Mouse (Mus musculus) intestine, postnatal 0 days (tissue): ENCODE data around the gene Zfp652. TPM values are rescaled to one million over a fixed set of nuclear protein-coding genes. Genes with fewer than 3 reads are reported as not detected.

ENCODE experiments used
- ATAC-seq: fragments of 200-750 bp; cut with Nextera tagmentation; 2 replicates; pipeline ENCODE4 v1.8.0; 2017; ENCODE audit warnings: mild to moderate bottlenecking, moderate TSS enrichment, moderate library complexity
- H3K27ac ChIP-seq: fragments of 300-500 bp; sonication (generic); 2 replicates; pipeline ENCODE4 v1.5.1; 2014; ENCODE audit warnings: mild to moderate bottlenecking, low read depth, low read length, moderate library complexity
- H3K27me3 ChIP-seq: fragments of 300-500 bp; sonication (generic); replicated peaks from 2 replicates; pipeline ENCODE4 v1.6.1; 2014; ENCODE audit warnings: low read length, mixed read lengths; ENCODE audit not compliant: control insufficient read depth, insufficient read depth
- H3K36me3 ChIP-seq: fragments of 300-500 bp; sonication (generic); 2 replicates; pipeline ENCODE4 v1.6.1; 2014; ENCODE audit warnings: mild to moderate bottlenecking, moderate library complexity; ENCODE audit not compliant: control insufficient read depth, insufficient read depth
- H3K4me1 ChIP-seq: fragments of 300-500 bp; sonication (generic); replicated peaks from 2 replicates; pipeline ENCODE4 v1.6.1; 2014; ENCODE audit warnings: antibody characterized with exemption, low read length, mixed read lengths; ENCODE audit not compliant: control insufficient read depth, insufficient read depth
- H3K4me2 ChIP-seq: fragments of 300-500 bp; sonication (generic); replicated peaks from 2 replicates; pipeline ENCODE4 v1.6.1; 2014; ENCODE audit warnings: low read depth, mild to moderate bottlenecking, moderate library complexity
- H3K4me3 ChIP-seq: fragments of 300-500 bp; sonication (generic); 2 replicates; pipeline ENCODE4 v1.5.1; 2014; ENCODE audit warnings: low read depth, low read length
- H3K9ac ChIP-seq: fragments of 300-500 bp; sonication (generic); 2 replicates; pipeline ENCODE4 v1.6.1; 2014; ENCODE audit warnings: mild to moderate bottlenecking, low read depth, low read length
- H3K9me3 ChIP-seq: fragments of 300-500 bp; sonication (generic); 2 replicates; pipeline ENCODE4 v1.6.1; 2016; ENCODE audit warnings: mixed run types; ENCODE audit not compliant: control insufficient read depth
- CTCF ChIP-seq: sonication (generic); IDR thresholded peaks from 2 replicates; pipeline ENCODE4 v1.5.1; 2016; ENCODE audit warnings: low read depth, mild to moderate bottlenecking, control low read depth, antibody characterized with exemption, moderate library complexity
- WGBS: fragments of 180-500 bp; shearing (Covaris S2); extraction: QIAGEN DNeasy Blood & Tissue Kit; methylation state at CpG from one replicate; pipeline ENCODE4 v1.1.7; 2014; 5-methylcytosine and 5-hydroxymethylcytosine counted together
- polyA plus RNA-seq: library from polyadenylated mRNA; unstranded; fragments of >200 nt; fragmentation: Nextera tagmentation; extraction: Ambion mirVana; gene quantifications from 2 replicates; pipeline ENCODE4 v1.2.1, GENCODE M21; 2015

Zfp652 gene
- polyA plus RNA-seq, 1 experiment from 2014 or later, result 7.9 TPM

DNA sequence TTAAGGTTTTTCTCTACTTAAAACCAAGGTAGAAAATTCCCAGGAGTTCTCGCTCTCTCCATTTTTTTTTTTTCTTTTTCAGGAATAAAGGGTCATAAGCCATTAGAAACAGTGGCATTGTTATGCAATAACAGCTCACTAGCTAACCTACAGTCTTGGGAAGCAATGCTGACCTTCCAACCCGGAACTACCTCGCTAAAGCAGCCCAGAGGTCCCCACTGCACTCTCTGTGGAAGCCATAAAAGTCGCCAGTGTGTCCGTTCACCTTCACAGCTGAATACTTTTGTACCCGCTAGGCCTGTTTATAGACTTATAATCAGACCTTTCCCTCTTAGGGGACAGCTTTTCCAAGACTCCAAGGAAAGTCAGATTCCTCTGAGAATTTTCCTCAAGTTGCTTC lies 55.8 kb downstream of the Zfp652 start:
- peak; percentile 57; the same call in 1 of the 2 replicates for ATAC-seq
- 49% methylated on average over 6 of the region's 6 CpGs for WGBS
- H3K9ac ChIP-seq, result no peak overlapping the region
- TF ChIP-seq CTCF, result no peak
- H3K4me1 ChIP-seq, result no peaks in the 10 kb centered on the region
- H3K27ac ChIP-seq, result no peak overlapping the region
- peaks cover 19% of the 10 kb centered on the region; the same call in 1 of the 2 replicates for H3K36me3 ChIP-seq
- H3K27me3 ChIP-seq, result no peaks in the 10 kb centered on the region
- H3K4me3 ChIP-seq, result no peak overlapping the region
- H3K4me2 ChIP-seq, result no peak overlapping the region
- no peaks in the 10 kb centered on the region for H3K9me3 ChIP-seq

- Histone ChIP-seq H3K36me3 (peaks cover 10% of the 10 kb centered on the region; the same call in 1 of the 2 replicates), H3K4me1 (no peaks in the 10 kb centered on the region), H3K4me3 (no peak overlapping the region), H3K27me3 (no peaks in the 10 kb centered on the region), H3K9ac (no peak overlapping the region), H3K27ac (no peak overlapping the region), H3K9me3 (no peaks in the 10 kb centered on the region), H3K4me2 (no peak overlapping the region)
- TF ChIP-seq CTCF, result no peak
- WGBS, result 92% methylated on average over 10 of the region's 10 CpGs
- no peak for ATAC-seq
These were observed 56.7 kb downstream of the Zfp652 start for GRCm38 (mm10) chr11:95769208-95769607.

- Histone ChIP-seq H3K27ac (no peak overlapping the region; the same call in 1 of the 2 replicates), H3K4me2 (0 out of 2 replicates have a peak overlapping the region, but pooled peaks have one; percentile 10), H3K9ac (no peak overlapping the region), H3K9me3 (no peaks in the 10 kb centered on the region), H3K27me3 (no peaks in the 10 kb centered on the region), H3K36me3 (no peaks in the 10 kb centered on the region; the same call in 1 of the 2 replicates), H3K4me3 (no peak overlapping the region), H3K4me1 (no peaks in the 10 kb centered on the region)
- WGBS, result 51% methylated on average over 9 of the region's 9 CpGs
- ATAC-seq, result peak; percentile 28; the same call in 1 of the 2 replicates
- TF ChIP-seq CTCF, result peak; percentile 69
These were observed 58.4 kb downstream of the Zfp652 start for GRCm38 (mm10) chr11:95770720-95771364.

DNA sequence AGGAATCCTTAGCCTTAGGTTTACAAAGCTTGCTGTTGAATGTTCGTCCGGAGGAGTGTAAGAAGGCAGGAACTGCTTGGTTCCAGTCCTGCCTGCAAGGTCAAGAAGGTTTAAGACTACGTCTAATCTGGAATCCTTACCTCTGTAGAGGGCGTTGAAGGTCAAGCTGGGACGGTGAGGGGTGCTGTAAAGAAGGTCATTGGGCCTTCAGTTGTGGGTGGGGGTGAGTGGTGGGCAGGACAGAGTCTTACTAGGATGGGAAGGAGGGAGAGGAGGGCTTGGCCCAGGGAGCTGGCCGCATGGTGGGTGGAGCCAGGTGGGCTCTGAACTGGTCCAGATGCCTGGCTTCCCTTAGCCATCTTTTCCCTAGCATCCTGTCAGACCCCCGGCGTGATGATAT lies 59.2 kb downstream of the Zfp652 start:
- Histone ChIP-seq H3K9ac (no peak overlapping the region), H3K4me1 (no peaks in the 10 kb centered on the region), H3K27me3 (no peaks in the 10 kb centered on the region), H3K27ac (no peak overlapping the region; the same call in 1 of the 2 replicates), H3K36me3 (no peaks in the 10 kb centered on the region; the same call in 1 of the 2 replicates), H3K4me3 (no peak overlapping the region), H3K4me2 (no peak overlapping the region), H3K9me3 (no peaks in the 10 kb centered on the region)
- WGBS, result 85% methylated on average over 8 of the region's 8 CpGs
- TF ChIP-seq CTCF, result no peak
- no peak for ATAC-seq

- Histone ChIP-seq H3K36me3 (no peaks in the 10 kb centered on the region; the same call in 1 of the 2 replicates), H3K4me2 (no peak overlapping the region), H3K9ac (no peak overlapping the region), H3K27ac (no peak overlapping the region), H3K27me3 (no peaks in the 10 kb centered on the region), H3K4me1 (no peaks in the 10 kb centered on the region), H3K9me3 (no peaks in the 10 kb centered on the region), H3K4me3 (no peak overlapping the region)
- no peak for ATAC-seq
- no peak for TF ChIP-seq CTCF
- 78% methylated on average over 3 of the region's 3 CpGs for WGBS
These were observed 60.8 kb downstream of the Zfp652 start for GRCm38 (mm10) chr11:95773264-95773663.

GRCm38 (mm10) chr11:95777323-95778297 lies 65.1 kb downstream of the Zfp652 start:
- no peak overlapping the region for H3K9ac ChIP-seq
- no peaks in the 10 kb centered on the region for H3K36me3 ChIP-seq
- 33% methylated on average over 17 of the region's 17 CpGs for whole genome bisulfite sequencing
- peak; percentile 52 for ATAC-seq
- H3K4me2 ChIP-seq, result no peak overlapping the region
- H3K4me3 ChIP-seq, result no peak overlapping the region
- no peaks in the 10 kb centered on the region for H3K27me3 ChIP-seq
- no peaks in the 10 kb centered on the region for H3K4me1 ChIP-seq
- no peak for TF ChIP-seq CTCF
- H3K27ac ChIP-seq, result no peak overlapping the region
- H3K9me3 ChIP-seq, result no peaks in the 10 kb centered on the region
